Comparison of ENCODE assay signal across 30 mouse cellular contexts in the genomic region with DNA sequence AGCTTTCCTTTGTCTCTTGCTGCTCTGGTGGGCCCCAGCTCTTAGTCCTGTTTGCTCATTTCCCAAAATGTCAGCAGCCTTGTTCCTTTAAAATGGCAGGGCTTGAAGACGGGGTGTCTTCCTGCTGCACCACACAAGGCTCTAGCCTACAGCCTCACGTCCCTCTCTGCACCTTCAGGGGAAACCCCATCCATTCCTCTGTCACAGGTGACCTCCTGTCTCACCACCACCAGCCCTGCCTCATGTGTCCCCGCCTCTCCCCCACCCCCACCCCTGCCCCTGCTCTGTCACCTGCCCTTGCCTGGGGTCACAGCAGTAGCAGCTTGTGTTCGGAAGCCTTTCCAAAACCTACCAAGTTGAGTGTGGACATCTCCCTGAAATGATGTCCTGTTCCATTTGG.
"Had no signal": no experiment of that assay in that cellular context is flagged by ENCODE, and none has a peak within 500 bp of the region (broad histone marks: within the 10 kb centered on the region; RNA-seq: fewer than 3 reads in every experiment).

No protein-coding gene starts in this region.

- H3K9me3 ChIP-seq: heart, embryonic 12.5 days; heart, embryonic 13.5 days; heart, embryonic 15.5 days; hindbrain, embryonic 10.5 days; hindbrain, embryonic 12.5 days; hindbrain, embryonic 13.5 days; hindbrain, embryonic 15.5 days; intestine, embryonic 15.5 days; kidney, embryonic 15.5 days had no signal

- H3K4me2 ChIP-seq: heart, embryonic 12.5 days; heart, embryonic 13.5 days; heart, embryonic 15.5 days; hindbrain, embryonic 12.5 days; hindbrain, embryonic 13.5 days; hindbrain, embryonic 14.5 days; hindbrain, embryonic 15.5 days; intestine, embryonic 15.5 days; kidney, embryonic 15.5 days had no signal

- H3K4me3 ChIP-seq: heart, embryonic 12.5 days; heart, embryonic 13.5 days; heart, embryonic 15.5 days; hindbrain, embryonic 10.5 days; hindbrain, embryonic 12.5 days; hindbrain, embryonic 13.5 days; hindbrain, embryonic 15.5 days; intestine, embryonic 15.5 days; kidney, embryonic 15.5 days; layer of hippocampus, adult 2 months; left cerebral cortex, adult 2 months had no signal

- H3K27me3 ChIP-seq: hindbrain, embryonic 12.5 days; hindbrain, embryonic 13.5 days; hindbrain, embryonic 15.5 days; intestine, embryonic 15.5 days; kidney, embryonic 15.5 days had no signal

- H3K9ac ChIP-seq: heart, embryonic 12.5 days; heart, embryonic 13.5 days; heart, embryonic 15.5 days; hindbrain, embryonic 12.5 days; hindbrain, embryonic 13.5 days; hindbrain, embryonic 14.5 days; hindbrain, embryonic 15.5 days; intestine, embryonic 15.5 days; kidney, embryonic 15.5 days had no signal

- H3K36me3 ChIP-seq: heart, embryonic 12.5 days; heart, embryonic 13.5 days; heart, embryonic 15.5 days; hindbrain, embryonic 10.5 days; hindbrain, embryonic 12.5 days; hindbrain, embryonic 13.5 days; hindbrain, embryonic 15.5 days; intestine, embryonic 15.5 days; kidney, embryonic 15.5 days had no signal

- H3K4me1 ChIP-seq: heart, embryonic 15.5 days; hindbrain, embryonic 12.5 days; hindbrain, embryonic 13.5 days had no signal

- DNase-seq: heart, postnatal 10 days; heart, postnatal 14 days; heart, postnatal 36 days; heart, postnatal 4 days; kidney, adult 11 months; kidney, adult 18-20 months; kidney, adult 2 months; kidney, adult 8-10 months; kidney, adult 9 months; kidney, postnatal 10 days; kidney, postnatal 14 days; kidney, postnatal 25 days; kidney, postnatal 36 days; kidney, postnatal 4 days; layer of hippocampus, adult 9-11 months; layer of hippocampus, postnatal 36 days had no signal

- H3K27ac ChIP-seq: heart, embryonic 13.5 days; heart, embryonic 15.5 days; hindbrain, embryonic 10.5 days; hindbrain, embryonic 12.5 days; hindbrain, embryonic 13.5 days; hindbrain, embryonic 14.5 days; hindbrain, embryonic 15.5 days; hindbrain, postnatal 0 days; intestine, embryonic 15.5 days; kidney, embryonic 15.5 days; kidney, postnatal 0 days; layer of hippocampus, adult 2 months; left cerebral cortex, adult 2 months had no signal
